Mouse (Mus musculus): ENCODE data around the gene Pabpc1l.

DNA sequence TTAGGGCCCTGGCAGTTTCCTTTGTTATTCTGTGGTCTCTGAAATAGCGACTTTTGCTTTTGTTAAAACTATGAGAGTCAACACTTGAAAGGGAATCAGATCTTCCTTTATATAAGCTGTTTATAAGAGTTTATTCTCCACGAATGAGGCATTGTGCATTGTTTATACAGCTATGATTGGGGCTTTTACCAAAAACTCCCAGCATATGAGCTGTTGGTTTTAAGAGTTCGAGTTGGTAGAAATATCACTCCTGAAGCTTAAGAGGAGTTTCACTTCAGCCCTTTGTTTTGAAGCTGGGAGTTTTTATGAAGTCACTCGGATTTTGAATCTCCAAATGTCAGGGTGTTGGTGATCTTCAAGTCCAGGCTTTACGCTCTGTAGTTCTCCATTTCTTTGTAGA lies 52.6 kb downstream of the Pabpc1l start:
- TF ChIP-seq CTCF (IDR thresholded peaks at IDR 0.05) (no peak), POLR2A (IDR thresholded peaks at IDR 0.05; ENCODE audit: insufficient read depth, low read depth, low read length) (no peak), EP300 (IDR thresholded peaks at IDR 0.05; ENCODE audit: insufficient read depth, low read depth, low read length) (no peak)

Measured in heart, adult 2 months (tissue).